10 mouse cellular contexts compared by ENCODE assay signal in genomic region chr15:11741598-11742345, GRCm38 (mm10).
DNase-seq lines count a peak whose midpoint lies in the region; ATAC-seq and TF ChIP-seq lines count a peak whose summit lies in the region.
"Had no signal": no experiment of that assay in that cellular context is flagged by ENCODE, and none has a peak within 500 bp of the region (broad histone marks: within the 10 kb centered on the region; RNA-seq: fewer than 3 reads in every experiment).

No protein-coding gene starts in this region.

- no peak for TF ChIP-seq CTCF in layer of hippocampus, adult 2 months (conservative IDR thresholded peaks at IDR 0.05)

- no peak for DNase-seq in kidney, postnatal 14 days
- peak; percentile 26 for DNase-seq in embryonic facial prominence, embryonic 11.5 days (ENCODE audit: low spot score)
- peak; percentile 16 for DNase-seq in hindbrain, embryonic 11.5 days (ENCODE audit: low spot score)
- no peak for DNase-seq in spleen, postnatal 4 days (ENCODE audit: low spot score in 2 of 2)
- no peak for DNase-seq in layer of hippocampus, adult 2 months (ENCODE audit: low spot score in 2 of 2)
- DNase-seq in layer of hippocampus, adult 9-10 months (ENCODE audit: low spot score), result no peak

- H3K36me3 ChIP-seq in kidney, embryonic 14.5 days (ENCODE audit: control insufficient read depth, insufficient read depth, low read length), result no peaks in the 10 kb centered on the region
- no peaks in the 10 kb centered on the region for H3K36me3 ChIP-seq in embryonic facial prominence, embryonic 11.5 days (replicated peaks; ENCODE audit: control insufficient read depth, insufficient read depth, low read depth, low read length)
- no peaks in the 10 kb centered on the region for H3K36me3 ChIP-seq in hindbrain, embryonic 11.5 days (ENCODE audit: control insufficient read depth, insufficient read depth, low read length)
- no peaks in the 10 kb centered on the region for H3K36me3 ChIP-seq in midbrain, embryonic 15.5 days (replicated peaks)

- 21% methylated on average over 18 of the region's 18 CpGs for WGBS in kidney, embryonic 14.5 days
- WGBS in embryonic facial prominence, embryonic 11.5 days, result 29% methylated on average over 18 of the region's 18 CpGs
- WGBS in hindbrain, embryonic 11.5 days, result 51% methylated on average over 18 of the region's 18 CpGs
- 40% methylated on average over 18 of the region's 18 CpGs for WGBS in midbrain, embryonic 15.5 days

- ATAC-seq in kidney, embryonic 14.5 days (ENCODE audit: low FRiP score, low TSS enrichment), result peak; percentile 54; the same call in 1 of the 2 replicates
- peak; percentile 34; the same call in 1 of the 2 replicates for ATAC-seq in embryonic facial prominence, embryonic 11.5 days (replicated peaks; ENCODE audit: insufficient number of reproducible peaks, low FRiP score, low TSS enrichment, low read depth)
- ATAC-seq in hindbrain, embryonic 11.5 days (ENCODE audit: low FRiP score), result peak; percentile 67; the same call in 1 of the 2 replicates
- ATAC-seq in midbrain, embryonic 15.5 days (replicated peaks), result peak; percentile 56

- no peak overlapping the region for H3K4me3 ChIP-seq in kidney, embryonic 14.5 days (ENCODE audit: low read length)
- H3K4me3 ChIP-seq in embryonic facial prominence, embryonic 11.5 days (ENCODE audit: low read depth, low read length), result no peak overlapping the region
- no peak overlapping the region for H3K4me3 ChIP-seq in hindbrain, embryonic 11.5 days (ENCODE audit: low read depth, low read length)
- 0 out of 2 replicates have a peak overlapping the region, but pooled peaks have one; percentile 5 for H3K4me3 ChIP-seq in midbrain, embryonic 15.5 days
- H3K4me3 ChIP-seq in layer of hippocampus, adult 2 months, result no peak overlapping the region
- H3K4me3 ChIP-seq: erythroblast, embryonic 14.5 days had no signal

- H3K27ac ChIP-seq in kidney, embryonic 14.5 days (ENCODE audit: low read depth, low read length), result 0 out of 2 replicates have a peak overlapping the region, but pooled peaks have one; percentile 20
- no peak overlapping the region for H3K27ac ChIP-seq in embryonic facial prominence, embryonic 11.5 days (replicated peaks; ENCODE audit: low read depth, low read length)
- H3K27ac ChIP-seq in hindbrain, embryonic 11.5 days (ENCODE audit: low read depth, low read length), result no peak overlapping the region
- no peak overlapping the region for H3K27ac ChIP-seq in midbrain, embryonic 15.5 days
- H3K27ac ChIP-seq in layer of hippocampus, adult 2 months, result no peak overlapping the region; the same call in 1 of the 2 replicates
- H3K27ac ChIP-seq: macrophage had no signal

- no peaks in the 10 kb centered on the region for H3K9me3 ChIP-seq in kidney, embryonic 14.5 days (ENCODE audit: control insufficient read depth, low read length)
- no peaks in the 10 kb centered on the region for H3K9me3 ChIP-seq in embryonic facial prominence, embryonic 11.5 days (replicated peaks; ENCODE audit: control insufficient read depth, low read length)
- no peaks in the 10 kb centered on the region for H3K9me3 ChIP-seq in hindbrain, embryonic 11.5 days (ENCODE audit: control insufficient read depth, low read length)
- no peaks in the 10 kb centered on the region for H3K9me3 ChIP-seq in midbrain, embryonic 15.5 days

- no peak overlapping the region for H3K9ac ChIP-seq in kidney, embryonic 14.5 days (ENCODE audit: low read depth, low read length)
- H3K9ac ChIP-seq in embryonic facial prominence, embryonic 11.5 days (replicated peaks; ENCODE audit: low read length), result no peak overlapping the region
- H3K9ac ChIP-seq in hindbrain, embryonic 11.5 days (ENCODE audit: low read depth, low read length), result no peak overlapping the region
- H3K9ac ChIP-seq in midbrain, embryonic 15.5 days, result no peak overlapping the region

- H3K4me1 ChIP-seq in kidney, embryonic 14.5 days (ENCODE audit: control insufficient read depth, insufficient read depth, low read length), result peaks cover 6% of the 10 kb centered on the region
- no peaks in the 10 kb centered on the region; the same call in 1 of the 2 replicates for H3K4me1 ChIP-seq in embryonic facial prominence, embryonic 11.5 days (ENCODE audit: control insufficient read depth, insufficient read depth, low read length)
- H3K4me1 ChIP-seq in hindbrain, embryonic 11.5 days (replicated peaks; ENCODE audit: control insufficient read depth, insufficient read depth, low read length), result no peaks in the 10 kb centered on the region; the same call in 1 of the 2 replicates
- peaks cover 10% of the 10 kb centered on the region for H3K4me1 ChIP-seq in midbrain, embryonic 15.5 days

- H3K4me2 ChIP-seq in kidney, embryonic 14.5 days (replicated peaks; ENCODE audit: low read depth, low read length), result peak overlapping the region; percentile 19
- peak overlapping the region; percentile 31 for H3K4me2 ChIP-seq in embryonic facial prominence, embryonic 11.5 days (ENCODE audit: low read depth, low read length)
- no peak overlapping the region for H3K4me2 ChIP-seq in hindbrain, embryonic 11.5 days (replicated peaks; ENCODE audit: low read depth, low read length)
- H3K4me2 ChIP-seq in midbrain, embryonic 15.5 days, result peak overlapping the region; percentile 39

- no peaks in the 10 kb centered on the region for H3K27me3 ChIP-seq in kidney, embryonic 14.5 days (ENCODE audit: control insufficient read depth, insufficient read depth, low read length)
- H3K27me3 ChIP-seq in embryonic facial prominence, embryonic 11.5 days (ENCODE audit: control insufficient read depth, insufficient read depth, low read length), result no peaks in the 10 kb centered on the region
- H3K27me3 ChIP-seq in hindbrain, embryonic 11.5 days (ENCODE audit: control insufficient read depth, insufficient read depth, low read length), result no peaks in the 10 kb centered on the region
- H3K27me3 ChIP-seq in midbrain, embryonic 15.5 days (replicated peaks), result no peaks in the 10 kb centered on the region

Comparison
In these comparisons a context has a peak if more than half of its experiments do, and no peak if none do; other contexts are left out.
1. DNase-seq: peak in embryonic facial prominence, embryonic 11.5 days (single experiment) and hindbrain, embryonic 11.5 days (single experiment); none in kidney, postnatal 14 days (single experiment), spleen, postnatal 4 days (0 of 2), layer of hippocampus, adult 2 months (0 of 2) and layer of hippocampus, adult 9-10 months (single experiment).
2. Peak in every context shown above with its lines, with median percentiles within 50 percentile points of each other: ATAC-seq.